Mouse (Mus musculus) heart, adult 18-20 months (tissue): ENCODE measurements around the gene Eif4ebp2. TPM values are rescaled to one million over a fixed set of nuclear protein-coding genes. Genes with fewer than 3 reads are reported as not detected.
"Not testable (repeated sequence)": the region's sequence is repeated elsewhere in the genome, so short reads cannot be mapped to it uniquely, and the experiment has no call there.

Source experiments
- DNase-seq, 2 experiments: peaks; one replicate each; pipeline ENCODE4 v3.0.0; 2021 to 2022; ENCODE audit warnings: mixed read lengths in 1 of 2
- total RNA-seq, 2 experiments: library from RNA; stranded (reverse); gene quantifications; 2 replicates each; pipeline ENCODE4 v1.2.3; 2021

Eif4ebp2 gene
- total RNA-seq, 2 experiments from 2014 or later = 63.9 to 82.2 TPM

GRCm38 (mm10) chr10:61465009-61465408, 12.5 kb upstream of the Eif4ebp2 start:
- DNase-seq = peak; percentile 54 to 67

GRCm38 (mm10) chr10:61457182-61457581, 4.7 kb upstream of the Eif4ebp2 start:
- no peak for DNase-seq

GRCm38 (mm10) chr10:61453171-61453570, 710 bp upstream of the Eif4ebp2 start:
- DNase-seq = not testable (repeated sequence)

- peak; percentile 47 to 55 for DNase-seq
Measured at GRCm38 (mm10) chr10:61451931-61452617, 387 bp downstream of the Eif4ebp2 start.

- DNase-seq = peak; percentile 44 to 64
Measured at GRCm38 (mm10) chr10:61451463-61451930, 964 bp downstream of the Eif4ebp2 start.

GRCm38 (mm10) chr10:61448834-61449233, 3.6 kb downstream of the Eif4ebp2 start:
- DNase-seq = no peak

- DNase-seq = peak; percentile 56 to 65
Measured at GRCm38 (mm10) chr10:61447581-61448353, 4.7 kb downstream of the Eif4ebp2 start.

- DNase-seq = no peak
Measured at GRCm38 (mm10) chr10:61445016-61445415, 7.4 kb downstream of the Eif4ebp2 start.

- no peak for DNase-seq
Measured at GRCm38 (mm10) chr10:61443876-61444275, 8.6 kb downstream of the Eif4ebp2 start.

GRCm38 (mm10) chr10:61443456-61443855, 9.0 kb downstream of the Eif4ebp2 start:
- no peak for DNase-seq

GRCm38 (mm10) chr10:61440202-61440800, 12.2 kb downstream of the Eif4ebp2 start:
- no peak for DNase-seq

GRCm38 (mm10) chr10:61431375-61431774, 21.1 kb downstream of the Eif4ebp2 start:
- DNase-seq = no peak

- no peak for DNase-seq
Measured at GRCm38 (mm10) chr10:61429043-61429442, 23.4 kb downstream of the Eif4ebp2 start.

- no peak for DNase-seq
Measured at GRCm38 (mm10) chr10:61428416-61428815, 24.0 kb downstream of the Eif4ebp2 start.

GRCm38 (mm10) chr10:61427951-61428350, 24.5 kb downstream of the Eif4ebp2 start:
- DNase-seq = no peak

GRCm38 (mm10) chr10:61426251-61426757, 26.2 kb downstream of the Eif4ebp2 start:
- peak; percentile 85 to 91 for DNase-seq

- DNase-seq = no peak
Measured at GRCm38 (mm10) chr10:61425047-61425446, 27.4 kb downstream of the Eif4ebp2 start.

- DNase-seq = no peak
Measured at GRCm38 (mm10) chr10:61424500-61424899, 28.0 kb downstream of the Eif4ebp2 start.

GRCm38 (mm10) chr10:61423289-61423688, 29.2 kb downstream of the Eif4ebp2 start:
- DNase-seq = peak in 1 of 2 experiments; percentile 23

- DNase-seq = no peak
Measured at GRCm38 (mm10) chr10:61422861-61423260, 29.6 kb downstream of the Eif4ebp2 start.

GRCm38 (mm10) chr10:61420011-61420410, 32.5 kb downstream of the Eif4ebp2 start:
- DNase-seq = peak in 1 of 2 experiments; percentile 45

- DNase-seq = no peak
Measured at GRCm38 (mm10) chr10:61419146-61419545, 33.3 kb downstream of the Eif4ebp2 start.
